Mouse (Mus musculus) megakaryocyte, embryonic 14.5 days (primary cell): Measurements from ENCODE around the gene Acan.

Experiments used
- FLI1 ChIP-seq: IDR thresholded peaks from 2 replicates; pipeline ENCODE4 v1.6.1; 2012; ENCODE audit warnings: low read length, inconsistent platforms, mixed read lengths
- GATA1 ChIP-seq: IDR thresholded peaks from 3 replicates; pipeline ENCODE4 v1.6.1; 2012; ENCODE audit warnings: mixed read lengths, low read length, inconsistent platforms, borderline replicate concordance

DNA sequence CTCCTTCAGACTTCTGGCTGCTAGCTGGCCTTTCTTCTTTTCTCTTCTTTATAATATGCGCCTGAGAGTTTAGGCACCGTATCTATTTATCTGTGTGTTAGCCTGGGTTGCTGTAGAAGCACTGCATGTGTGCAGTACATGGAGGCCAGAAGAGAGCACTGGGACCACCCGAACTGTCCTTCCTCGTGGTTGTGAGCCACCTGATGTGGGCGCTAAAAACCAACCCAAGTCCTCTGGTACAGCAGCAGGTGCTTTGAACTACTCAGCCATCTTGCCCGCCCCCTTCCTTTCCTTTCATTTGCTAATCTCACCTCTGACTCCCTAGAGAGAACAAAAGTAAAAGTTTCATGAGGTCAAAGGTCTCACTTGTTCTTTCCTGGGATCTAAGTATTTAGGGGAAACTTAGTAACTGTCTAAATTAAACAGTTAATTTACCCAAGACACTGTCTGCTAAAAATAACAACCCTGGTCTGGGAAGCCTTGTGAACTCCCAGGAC is 86.1 kb downstream of the Acan start:
- no peak for TF ChIP-seq FLI1
- no peak for TF ChIP-seq GATA1
